In the genomic region with DNA sequence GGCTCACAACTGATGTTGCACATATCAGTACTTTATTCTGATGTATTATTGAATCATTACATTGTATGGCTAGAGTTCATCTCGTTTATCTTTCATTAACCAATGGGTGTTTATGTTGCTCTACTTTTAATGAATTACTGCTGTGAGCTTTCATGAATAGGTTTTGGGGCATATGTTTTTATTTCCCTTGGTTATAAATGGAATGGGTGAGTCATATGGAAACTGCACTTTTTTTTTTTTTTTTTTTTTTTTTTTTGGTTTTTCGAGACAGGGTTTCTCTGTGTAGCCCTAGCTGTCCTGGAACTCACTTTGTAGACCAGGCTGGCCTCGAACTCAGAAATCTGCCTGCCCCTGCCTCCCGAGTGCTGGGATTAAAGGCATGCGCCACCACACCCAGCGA, we compare ENCODE assay signal across 31 mouse cellular contexts. TPM values are rescaled to one million over a fixed set of nuclear protein-coding genes. Genes with fewer than 3 reads are reported as not detected.
"Had no signal": no experiment of that assay in that cellular context is flagged by ENCODE, and none has a peak within 500 bp of the region (broad histone marks: within the 10 kb centered on the region; RNA-seq: fewer than 3 reads in every experiment).

No protein-coding gene starts in this region.

RNA-seq across cellular contexts. Expression of a gene that starts 38.6 kb away (rescaled TPM):
- total RNA-seq: common myeloid progenitor, adult 5-6 weeks; forebrain, postnatal 0 days; gastrocnemius, adult 18-20 months; gastrocnemius, adult 2 months; gastrocnemius, adult 8-10 months; gastrocnemius, postnatal 10 days; gastrocnemius, postnatal 14 days; gastrocnemius, postnatal 25 days; gastrocnemius, postnatal 36 days; gastrocnemius, postnatal 4 days; granulocyte monocyte progenitor cell, adult 5-6 weeks; heart, adult 18-20 months; heart, adult 2 months; heart, adult 8-10 months had no signal
- polyA plus RNA-seq: cortical plate, adult 2 months; embryonic facial prominence, embryonic 10.5 days; embryonic facial prominence, embryonic 11.5 days; embryonic facial prominence, embryonic 12.5 days; embryonic facial prominence, embryonic 13.5 days; embryonic facial prominence, embryonic 15.5 days; erythroblast, embryonic 14.5 days; forebrain, embryonic 10.5 days; forebrain, embryonic 11.5 days; forebrain, embryonic 12.5 days; forebrain, embryonic 13.5 days; forebrain, embryonic 14.5 days; forebrain, embryonic 15.5 days; forebrain, embryonic 16.5 days; frontal cortex, adult 2 months; heart, adult 2 months; heart, embryonic 10.5 days; heart, embryonic 11.5 days had no signal

RNA-seq across cellular contexts. Expression of a gene that starts 52.4 kb away (rescaled TPM):
- polyA plus RNA-seq: erythroblast, embryonic 14.5 days had no signal
